Mouse (Mus musculus) mature B cell (primary cell): ENCODE data around the gene Capn12.
"Not testable (repeated sequence)": the region's sequence is repeated elsewhere in the genome, so short reads cannot be mapped to it uniquely, and the experiment has no call there.

Source experiments
- in situ Hi-C: fragments of 300-500 bp; cut with MboI; formaldehyde crosslinking; loops from 2 replicates; pipeline ENCODE4 v1.14.3; 2019

Capn12 gene

DNA sequence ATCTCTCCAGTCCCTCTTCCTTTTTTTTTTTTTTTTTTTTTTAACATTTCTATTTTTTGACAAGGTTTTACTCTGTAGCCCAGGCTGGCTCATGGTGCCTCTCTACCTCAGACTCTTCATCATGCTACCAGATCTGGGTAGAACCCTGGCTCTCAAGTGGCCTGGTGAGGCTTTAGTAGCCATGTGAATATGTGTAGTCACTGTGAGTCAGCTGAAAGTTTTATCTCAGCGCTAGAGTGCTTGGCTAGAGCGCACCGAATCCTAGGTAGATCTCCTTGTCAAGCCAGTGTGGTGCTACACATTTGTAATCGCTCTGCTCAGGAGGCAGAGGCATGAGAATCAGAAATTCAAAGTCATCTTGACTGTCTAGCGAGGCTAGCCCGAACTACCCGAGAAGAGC is 4.1 kb upstream of the Capn12 start:
- in situ Hi-C loops = no loop called here

DNA sequence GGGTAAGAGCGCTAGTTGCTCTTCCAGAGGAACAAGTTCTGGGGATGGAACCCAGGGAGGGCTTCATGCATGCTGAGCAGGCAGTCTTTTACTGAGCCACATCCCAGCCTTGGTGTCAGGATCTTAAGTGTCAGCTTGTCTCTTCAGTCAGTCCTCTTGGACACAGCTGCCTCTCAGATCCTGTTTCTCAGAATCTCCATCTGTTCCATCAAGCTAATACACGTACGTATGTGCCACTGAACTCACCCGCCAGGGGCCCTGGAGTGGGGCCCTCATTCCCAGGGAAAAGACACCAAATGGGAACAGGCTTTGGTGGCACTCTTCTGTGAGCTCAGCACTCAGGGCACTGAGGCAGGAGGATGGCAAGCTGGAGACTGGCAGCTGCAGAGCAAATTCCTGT is 3.4 kb upstream of the Capn12 start:
- in situ Hi-C loops = no loop called here

DNA sequence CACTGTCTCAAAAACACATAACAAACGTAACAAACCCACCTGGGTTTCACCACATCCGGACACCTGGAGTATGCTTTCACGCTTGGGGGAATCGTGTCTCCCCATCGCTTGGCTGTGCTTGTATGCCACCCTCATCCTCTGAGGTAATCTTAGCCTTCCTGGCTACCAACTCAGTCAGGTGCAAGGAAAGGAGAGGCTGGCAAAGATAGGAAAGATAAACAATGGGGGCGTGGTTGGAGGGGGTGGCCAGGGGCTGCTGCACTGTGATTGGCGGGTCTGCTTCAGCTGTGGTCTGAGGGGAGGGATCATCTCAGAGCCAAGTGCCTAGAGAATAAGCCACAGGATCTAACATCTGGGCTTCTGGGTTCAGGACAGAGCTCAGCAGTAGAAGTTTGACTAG is 1.6 kb upstream of the Capn12 start:
- in situ Hi-C loops = no loop called here

DNA sequence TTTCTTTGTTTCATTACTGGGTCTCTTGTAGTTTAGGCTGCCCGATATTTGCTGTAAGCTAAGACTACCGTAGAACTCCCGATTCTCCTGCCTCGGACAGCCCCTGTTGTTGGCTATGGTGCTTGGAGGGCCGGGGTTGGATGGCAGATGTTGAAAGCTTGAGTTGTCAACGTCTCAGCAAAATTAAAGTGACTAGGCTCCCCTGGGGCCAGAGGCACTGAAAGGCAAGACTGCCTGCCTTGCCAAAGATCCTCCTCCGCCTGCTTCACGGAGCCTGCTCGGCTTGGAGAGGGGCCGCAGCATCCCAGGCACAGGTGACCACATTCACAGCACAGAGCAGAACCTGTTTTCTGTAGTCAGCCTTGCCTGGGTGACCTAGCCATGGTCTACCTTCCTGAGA is 668 bp upstream of the Capn12 start:
- in situ Hi-C loops = no loop called here

DNA sequence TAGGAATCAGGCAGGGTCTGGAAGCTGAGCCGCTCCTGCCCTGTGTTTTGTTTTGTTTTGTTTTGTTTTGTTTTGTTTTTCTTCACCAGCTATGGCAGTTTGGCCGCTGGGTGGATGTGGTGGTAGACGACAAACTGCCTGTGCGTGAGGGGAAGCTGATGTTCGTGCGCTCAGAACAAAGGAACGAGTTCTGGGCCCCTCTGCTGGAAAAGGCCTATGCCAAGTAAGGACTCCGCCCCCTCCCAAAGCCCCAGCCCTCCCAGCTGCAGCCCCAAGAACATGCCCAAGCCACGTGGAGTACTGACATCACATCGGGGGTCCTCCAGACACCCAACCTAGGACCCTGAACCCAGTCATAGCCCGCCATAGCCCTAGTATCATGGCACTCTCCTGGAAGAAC is 1.8 kb downstream of the Capn12 start:
- in situ Hi-C loops = no loop called here

DNA sequence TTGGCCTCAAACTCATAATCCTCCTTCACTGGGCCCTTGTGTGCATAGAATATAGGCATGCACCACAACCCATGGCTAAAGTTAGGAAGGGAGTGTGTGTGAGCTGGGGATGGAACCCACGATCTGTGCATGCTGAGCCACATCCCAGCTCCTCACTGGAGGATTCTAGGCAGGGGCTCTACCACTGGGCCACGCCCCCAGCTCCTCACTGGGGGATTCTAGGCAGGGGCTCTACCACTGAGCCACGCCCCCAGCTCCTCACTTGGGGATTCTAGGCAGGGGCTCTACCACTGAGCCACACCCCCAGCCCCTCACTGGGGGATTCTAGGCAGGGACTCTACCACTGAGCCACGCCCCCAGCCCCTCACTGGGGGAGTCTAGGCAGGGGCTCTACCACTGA is 2.5 kb downstream of the Capn12 start:
- in situ Hi-C loops = not testable (repeated sequence)

DNA sequence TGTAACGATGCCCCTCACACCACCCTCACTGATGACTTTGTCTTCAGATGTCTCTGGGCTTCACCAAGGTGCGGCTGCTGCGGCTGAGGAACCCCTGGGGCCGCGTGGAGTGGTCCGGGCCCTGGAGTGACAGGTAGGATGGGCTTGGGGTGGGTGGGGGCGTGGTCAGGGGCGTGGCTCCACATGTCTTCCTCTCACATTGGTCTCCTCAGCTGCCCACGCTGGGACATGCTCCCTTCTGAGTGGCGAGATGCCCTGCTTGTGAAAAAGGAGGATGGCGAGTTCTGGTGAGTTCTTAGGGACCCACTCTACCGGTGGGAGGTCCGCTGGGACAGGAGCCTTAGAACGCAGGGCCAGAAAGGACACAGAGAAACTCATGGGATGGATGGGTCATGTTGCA is 5.3 kb downstream of the Capn12 start:
- in situ Hi-C loops = no loop called here

DNA sequence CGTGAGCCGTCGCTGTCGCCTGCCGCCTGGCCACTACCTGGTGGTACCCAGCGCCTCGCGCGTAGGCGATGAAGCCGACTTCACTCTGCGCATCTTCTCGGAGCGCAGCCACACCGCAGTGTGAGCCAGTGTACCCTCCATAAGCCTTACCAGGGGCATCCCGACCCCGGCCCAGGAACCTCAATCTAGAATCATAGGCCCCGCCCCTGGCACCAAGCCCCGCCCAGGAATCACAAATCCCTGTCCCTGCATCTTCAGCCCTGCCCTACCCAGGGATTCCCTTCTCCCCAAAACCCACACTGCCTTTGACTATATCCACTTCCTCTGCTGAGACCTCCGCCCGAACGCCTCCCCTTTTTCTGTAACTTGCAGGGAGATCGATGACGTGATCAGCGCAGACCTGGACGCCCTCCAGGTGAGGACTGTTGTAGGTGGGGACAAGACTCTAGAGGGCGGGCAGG is 7.5 kb downstream of the Capn12 start:
- in situ Hi-C loops = no loop called here

DNA sequence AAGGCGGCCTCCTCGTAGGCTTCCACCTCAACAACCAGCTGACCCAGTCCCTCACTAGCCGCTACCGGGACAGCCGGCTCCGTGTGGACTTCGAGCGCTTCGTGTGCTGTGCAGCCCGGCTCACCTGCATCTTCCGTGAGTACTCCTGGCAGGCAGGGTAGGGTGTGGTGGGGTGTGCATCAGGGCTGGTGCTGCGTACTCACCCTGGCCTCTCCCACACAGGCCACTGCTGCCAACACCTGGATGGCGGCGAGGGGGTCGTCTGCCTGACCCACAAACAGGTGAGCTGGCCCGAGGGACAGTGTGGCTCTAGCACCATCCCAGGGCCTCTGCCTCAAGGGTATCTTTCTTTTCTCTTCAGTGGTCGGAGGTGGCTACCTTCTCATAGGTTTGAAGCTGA is 11.4 kb downstream of the Capn12 start:
- in situ Hi-C loops = no loop called here

DNA sequence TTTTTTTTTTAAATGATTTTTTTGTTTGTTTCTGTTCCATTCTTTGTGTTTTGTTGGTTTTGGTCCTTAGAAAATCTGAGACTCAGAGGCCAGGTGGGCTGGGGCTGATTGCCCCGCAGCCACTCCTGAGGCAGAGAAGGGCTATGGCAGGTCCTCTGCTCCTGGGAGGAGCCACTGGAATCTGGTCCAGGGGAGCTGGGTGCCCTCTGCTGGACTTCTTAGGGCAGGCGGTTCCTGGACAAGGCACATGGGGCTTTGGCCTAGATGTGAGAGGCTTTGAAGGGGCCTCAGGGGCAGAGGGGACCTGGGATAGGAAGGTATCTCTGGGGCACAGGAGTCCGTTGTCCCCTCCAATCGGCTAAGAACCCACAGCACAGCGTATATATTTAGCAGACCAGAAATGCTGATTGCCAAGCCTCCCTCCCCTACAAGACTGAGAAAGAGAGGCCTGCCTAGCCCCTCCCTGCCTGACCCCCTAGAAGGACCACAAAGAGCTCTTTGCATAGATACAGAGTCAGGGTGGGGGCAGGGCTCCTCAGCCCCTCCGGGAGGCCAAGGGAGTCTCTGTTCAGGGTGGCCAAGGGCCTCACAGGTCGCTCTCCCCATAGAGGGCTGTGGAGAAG is 12.5 kb downstream of the Capn12 start:
- in situ Hi-C loops = no loop called here

DNA sequence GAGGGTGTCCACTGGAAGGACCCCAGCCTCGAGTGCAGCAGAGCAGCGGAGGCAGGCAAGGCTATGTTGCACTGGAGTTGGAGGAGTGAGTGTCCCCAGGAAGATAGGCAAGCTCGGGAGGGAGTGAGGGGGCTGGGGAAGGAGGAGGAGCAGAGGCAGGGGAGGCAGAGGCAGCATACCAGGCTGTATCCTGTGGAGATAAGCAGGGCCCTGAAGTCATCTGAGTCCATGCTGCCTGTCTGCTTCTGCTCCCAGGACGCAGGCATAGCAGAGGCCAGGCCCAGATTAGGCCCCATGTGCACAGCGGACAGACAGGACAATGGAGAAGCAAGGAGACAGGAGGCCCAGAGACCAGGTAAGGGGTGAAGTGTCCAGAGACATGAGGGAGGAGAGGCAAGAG is 13.7 kb downstream of the Capn12 start:
- in situ Hi-C loops = no loop called here

DNA sequence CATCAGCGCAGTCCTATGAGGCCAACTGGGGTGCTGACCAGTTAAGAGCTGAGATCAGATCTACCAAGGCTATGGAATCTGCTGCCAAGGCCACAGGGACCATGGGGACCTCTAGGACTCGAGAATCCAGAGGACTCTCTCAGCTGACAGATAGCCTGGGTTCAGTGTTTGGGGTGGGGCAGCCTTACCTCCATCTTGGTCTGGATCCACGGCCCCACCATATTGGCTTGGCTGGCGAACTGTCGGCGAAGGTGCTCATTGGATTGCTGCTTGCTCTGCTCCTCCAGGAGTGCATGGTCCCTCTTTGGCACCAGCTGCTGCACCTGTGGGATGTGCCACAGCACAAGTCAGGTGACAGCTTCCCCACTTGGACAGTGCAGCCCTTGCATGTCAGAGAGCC is 16.4 kb downstream of the Capn12 start:
- in situ Hi-C loops = no loop called here

DNA sequence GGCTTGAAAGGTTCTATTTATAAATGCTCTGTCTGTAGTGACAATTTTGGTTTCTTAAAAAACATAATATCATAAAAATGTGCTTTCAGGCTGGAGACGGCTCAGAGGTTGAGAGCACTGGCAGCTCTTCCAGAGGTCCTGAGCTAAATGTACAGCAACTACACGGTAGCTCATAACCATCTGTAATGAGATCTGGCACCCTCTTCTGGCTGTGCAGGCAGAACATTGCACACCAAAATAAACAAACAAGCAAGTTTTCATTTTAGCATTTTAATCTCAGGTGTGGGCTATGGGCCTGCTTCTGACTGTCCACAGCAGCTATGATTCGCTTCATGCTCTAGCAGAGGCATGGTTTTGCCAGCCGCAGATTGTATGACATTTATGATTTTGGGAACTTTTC is 18.8 kb downstream of the Capn12 start:
- in situ Hi-C loops = no loop called here

DNA sequence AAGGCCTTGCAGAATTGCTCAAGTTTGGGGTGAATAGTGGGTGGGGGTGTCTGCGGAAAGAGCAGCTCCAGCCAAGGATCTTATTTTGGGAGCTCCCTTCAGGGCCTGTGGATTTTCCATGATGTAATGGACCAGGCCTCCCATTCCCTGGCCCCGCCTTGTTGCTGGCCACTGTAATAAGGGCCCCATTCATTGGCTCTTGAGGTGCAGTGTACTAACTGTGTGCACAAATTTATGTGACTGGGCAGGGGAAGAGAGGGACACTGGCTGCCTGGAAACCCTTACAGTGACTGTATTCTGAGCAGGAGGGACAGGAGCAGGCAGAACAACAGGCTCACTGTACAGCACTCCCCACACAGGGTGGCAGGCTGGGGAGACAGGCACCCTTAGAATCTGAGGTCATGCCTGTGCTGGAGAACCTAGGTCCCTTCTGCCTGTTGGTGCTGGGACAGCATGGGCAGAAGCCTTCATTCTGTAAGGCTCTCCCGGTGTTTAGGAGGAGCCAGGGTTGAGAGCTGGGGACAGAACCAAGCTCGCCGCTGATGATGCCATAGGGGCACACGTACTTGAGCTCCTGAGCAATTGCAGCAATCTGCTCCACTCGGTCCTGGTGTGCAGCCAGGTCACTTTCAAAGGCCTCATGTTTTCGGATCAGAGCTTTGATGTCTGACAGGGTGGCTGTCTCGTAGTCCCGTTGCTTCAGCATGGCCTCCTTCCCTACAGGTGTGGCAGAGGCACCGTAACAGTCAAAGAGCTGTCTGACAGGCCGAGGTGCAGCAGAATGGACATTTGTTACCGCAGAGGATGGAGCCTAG is 20.3 kb downstream of the Capn12 start:
- in situ Hi-C loops = no loop called here

DNA sequence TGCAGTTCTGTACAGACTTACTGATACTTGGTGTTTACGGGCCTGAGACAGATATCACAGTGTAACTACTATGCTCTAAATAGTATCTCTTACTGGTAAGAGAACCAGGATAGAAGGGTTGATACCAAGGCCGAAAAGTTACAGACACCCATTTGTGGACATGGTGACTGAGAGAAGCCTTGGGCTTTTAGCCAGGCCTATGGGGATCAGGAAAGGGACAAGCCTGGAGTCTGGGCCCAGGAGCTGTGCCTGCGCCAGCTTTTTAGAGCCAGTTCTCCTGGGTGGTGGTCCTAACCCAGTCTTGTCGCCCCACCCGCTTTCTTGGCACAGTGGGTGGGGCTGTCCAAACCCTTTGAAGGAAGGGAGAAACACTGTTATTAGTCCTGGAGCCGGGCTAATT is 21.0 kb downstream of the Capn12 start:
- in situ Hi-C loops = no loop called here

DNA sequence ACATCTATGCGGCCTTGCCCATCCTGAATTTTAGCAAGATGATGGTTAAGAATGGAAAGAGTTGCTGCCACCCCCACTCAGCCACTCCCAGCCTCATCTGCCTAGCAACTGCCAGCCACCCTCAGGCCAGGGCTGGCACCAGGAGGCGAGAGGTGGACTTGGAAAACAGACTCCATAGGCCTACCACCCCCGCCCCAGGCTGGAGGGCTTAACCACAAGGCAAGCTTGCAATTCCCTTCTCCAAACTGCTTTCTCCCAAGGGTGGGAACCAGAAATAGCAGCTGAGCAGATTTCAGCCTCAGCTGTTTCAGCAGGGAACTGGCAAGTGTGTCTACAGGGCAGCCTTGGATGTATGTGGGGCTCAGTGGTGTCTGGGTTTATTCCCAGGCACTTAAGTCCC is 21.6 kb downstream of the Capn12 start:
- in situ Hi-C loops = no loop called here

DNA sequence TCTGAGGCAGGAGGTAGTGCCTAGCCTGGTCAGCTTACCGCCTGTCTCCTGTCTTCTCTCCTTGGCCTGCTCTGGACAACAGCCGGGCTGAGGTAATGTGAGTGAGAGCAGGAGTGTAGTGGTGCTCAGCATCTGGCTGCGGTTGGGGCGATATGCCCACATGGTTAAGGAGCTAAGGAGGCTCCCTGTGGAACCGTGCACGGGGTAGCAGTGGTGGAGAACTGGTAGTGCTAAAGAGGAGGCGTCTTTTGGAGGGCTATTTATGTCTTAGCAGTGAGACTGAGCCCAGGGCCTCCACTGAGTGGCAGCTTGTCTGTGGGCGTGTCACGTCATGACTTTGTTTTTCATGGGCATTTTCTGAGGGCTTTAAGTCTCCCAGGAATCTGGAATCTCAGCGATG is 22.6 kb downstream of the Capn12 start:
- in situ Hi-C loops = no loop called here

DNA sequence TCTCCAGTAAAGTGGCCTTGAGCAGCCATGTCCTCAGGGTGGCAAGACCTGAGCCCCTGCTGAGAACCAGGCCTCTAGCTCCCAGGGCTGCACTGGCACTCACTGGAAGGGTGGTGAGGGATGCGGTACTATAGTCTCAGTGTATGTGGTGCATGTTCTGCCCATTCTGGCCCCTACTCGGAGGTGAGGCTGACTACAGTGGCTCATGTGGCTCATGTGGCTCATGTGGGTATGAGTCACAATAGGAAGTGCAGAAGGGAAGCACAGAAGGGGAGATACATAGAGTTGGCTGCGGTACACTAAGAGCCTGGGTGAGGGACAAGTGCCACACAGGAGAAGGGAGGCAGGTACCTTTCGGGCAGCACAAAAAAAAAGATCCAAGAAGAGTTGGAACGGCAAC is 26.0 kb downstream of the Capn12 start:
- in situ Hi-C loops = no loop called here

DNA sequence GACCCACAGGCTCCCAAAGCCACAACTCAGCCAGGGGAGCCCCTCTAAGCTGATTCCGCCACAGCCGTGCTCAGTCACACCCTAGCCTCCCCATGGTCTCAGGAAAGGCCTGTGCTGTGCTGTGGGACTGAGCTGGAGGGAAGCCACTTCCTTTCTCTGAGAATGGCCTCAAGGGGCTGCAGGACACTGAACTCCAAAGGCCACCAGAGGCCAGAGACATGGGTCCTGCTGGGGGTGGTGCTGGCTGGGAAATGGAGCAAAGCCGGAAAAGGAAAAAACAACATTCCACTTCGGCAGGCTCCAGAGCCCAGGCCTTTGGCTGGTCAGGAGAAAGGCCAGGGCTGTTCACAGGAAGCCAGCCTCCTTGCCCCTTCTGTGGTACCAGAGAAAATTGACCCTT is 30.4 kb downstream of the Capn12 start:
- in situ Hi-C loops = no loop called here

DNA sequence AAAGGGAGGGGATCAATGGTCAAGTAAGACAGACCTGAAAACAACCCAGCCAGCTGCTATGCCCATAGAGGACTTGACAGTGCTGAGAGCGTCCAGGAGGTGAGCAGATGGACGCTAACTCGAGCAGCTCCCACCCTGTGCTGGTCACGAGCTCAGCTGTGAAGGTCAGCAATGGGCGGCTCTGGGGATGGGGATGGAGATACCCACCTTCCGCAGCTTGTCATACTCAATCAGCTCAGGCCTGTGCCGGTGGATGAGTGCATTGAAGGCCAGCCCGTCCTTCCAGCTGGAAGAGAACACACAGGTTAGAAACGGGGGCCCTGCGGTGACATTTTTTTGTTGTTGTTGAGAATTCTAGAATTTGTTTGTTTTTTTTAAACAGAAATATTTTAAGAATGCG is 31.9 kb downstream of the Capn12 start:
- in situ Hi-C loops = no loop called here

DNA sequence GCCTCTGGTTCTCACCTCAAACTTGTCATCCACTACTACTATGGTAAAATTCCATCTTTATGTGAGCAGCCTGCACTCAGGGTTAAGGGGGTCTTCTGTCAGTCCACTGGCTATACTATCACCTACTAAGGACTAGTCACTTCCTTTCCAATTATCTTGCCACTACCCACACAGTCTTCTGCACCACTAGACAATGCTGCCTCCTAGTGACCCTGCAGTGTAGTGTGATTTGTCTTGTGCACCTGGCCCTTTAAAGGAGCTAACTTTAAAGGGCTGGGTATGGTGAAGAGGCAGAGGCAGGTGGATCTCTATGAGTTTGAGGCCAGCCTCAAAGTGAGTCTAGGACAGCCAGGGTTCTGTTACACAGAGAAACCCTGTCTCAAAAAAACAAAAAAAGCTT is 35.3 kb downstream of the Capn12 start:
- in situ Hi-C loops = no loop called here

DNA sequence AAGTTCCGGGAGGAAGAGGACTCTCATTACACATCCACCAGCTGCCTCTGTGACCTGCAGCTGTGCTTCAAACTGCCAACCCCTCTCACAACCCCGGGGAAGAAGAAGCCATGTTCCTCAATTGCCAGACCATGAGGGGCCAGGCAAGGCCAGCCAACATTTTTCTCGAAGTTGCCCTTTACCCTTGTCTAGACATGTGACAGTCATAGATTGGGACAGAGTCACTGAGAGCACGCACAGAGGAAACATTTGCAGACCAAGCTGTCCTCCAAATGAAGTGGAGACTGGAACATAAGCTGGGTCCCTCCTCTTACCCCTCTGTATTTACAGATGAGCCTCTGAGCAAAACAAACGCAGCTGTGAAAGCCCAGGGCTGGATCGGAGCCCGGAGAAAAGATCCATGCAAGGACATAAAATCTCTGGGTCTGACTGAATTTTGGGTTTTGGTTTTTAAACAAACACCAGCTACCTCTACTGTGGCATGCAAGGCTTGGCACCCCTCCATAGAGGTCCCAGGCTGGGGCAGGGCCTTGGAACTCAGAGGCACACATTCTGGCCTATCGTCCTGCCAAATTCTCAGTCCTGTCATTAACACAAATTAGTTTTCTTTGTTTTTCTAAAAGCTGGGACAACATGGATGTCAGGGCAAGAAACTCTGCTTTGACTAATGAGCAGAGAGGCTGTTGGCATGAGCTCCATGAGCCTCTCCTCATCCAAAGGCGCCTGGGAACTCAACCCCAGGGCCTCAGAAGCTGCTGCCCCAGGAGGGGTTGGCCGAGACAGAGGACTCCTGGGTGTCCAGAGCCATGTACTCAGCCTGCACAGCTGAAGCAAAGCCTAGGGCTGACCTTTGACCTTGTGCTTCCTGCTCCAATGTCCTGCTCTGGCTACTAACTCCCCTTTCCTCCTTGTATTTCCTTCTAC is 36.5 kb downstream of the Capn12 start:
- in situ Hi-C loops = no loop called here

DNA sequence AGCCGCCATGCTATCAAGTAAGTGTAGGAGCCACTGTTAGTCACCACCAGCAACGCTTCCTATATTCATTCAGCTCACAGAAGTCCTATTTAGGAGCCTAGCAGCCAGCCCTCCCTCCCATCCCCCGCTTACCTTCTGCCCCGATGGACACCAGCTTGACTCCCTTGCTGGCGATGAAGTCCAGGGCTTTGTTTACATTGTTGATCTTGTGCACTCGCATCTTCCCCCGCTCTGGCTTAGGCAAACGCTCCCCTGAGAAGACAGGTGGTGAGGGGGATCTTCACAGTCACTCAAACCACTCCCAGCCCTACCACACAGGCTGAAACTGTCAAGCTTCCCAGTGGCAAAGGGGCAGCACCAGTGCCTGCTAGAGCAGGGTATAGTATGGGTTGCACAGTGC is 37.3 kb downstream of the Capn12 start:
- in situ Hi-C loops = no loop called here
